Mouse (Mus musculus): ENCODE results near the gene Prr22. TPM values are rescaled to one million over a fixed set of nuclear protein-coding genes. Genes with fewer than 3 reads are reported as not detected.
A peak's percentile ranks its signal among the peaks of the same experiment; 100 is the strongest.

Prr22 gene
- total and polyA plus RNA-seq, 2 experiments from 2014 or later = 0.25 to 0.71 TPM

- WGBS = 94% methylated on average over 27 of the region's 27 CpGs
- no peaks in the 10 kb centered on the region for H3K27me3 ChIP-seq (ENCODE audit: insufficient read depth, low read length)
- ATAC-seq (no peak), DNase-seq (no peak)
- TF ChIP-seq CTCF (IDR thresholded peaks at IDR 0.05; ENCODE audit: low read depth) = no peak
- no peak overlapping the region for H3K27ac ChIP-seq (ENCODE audit: low read depth, low read length)
- peaks cover 45% of the 10 kb centered on the region for H3K36me3 ChIP-seq (ENCODE audit: insufficient read depth)
- H3K4me3 ChIP-seq (ENCODE audit: low read depth, low read length) = no peak overlapping the region
- peaks cover 14% of the 10 kb centered on the region; the same call in 1 of the 2 replicates for H3K4me1 ChIP-seq (ENCODE audit: insufficient read depth)
- no peak overlapping the region for H3K9ac ChIP-seq
- H3K4me2 ChIP-seq (ENCODE audit: low read depth) = no peak overlapping the region
- H3K9me3 ChIP-seq (ENCODE audit: low read length) = no peaks in the 10 kb centered on the region
Measured at GRCm38 (mm10) chr17:56766631-56767405, 3.2 kb upstream of the Prr22 start.

- no peak for DNase-seq
- Histone ChIP-seq H3K4me1 (ENCODE audit: insufficient read depth) (peaks cover 10% of the 10 kb centered on the region; the same call in 1 of the 2 replicates), H3K4me2 (ENCODE audit: low read depth) (no peak overlapping the region), H3K9ac (no peak overlapping the region), H3K9me3 (ENCODE audit: low read length) (no peaks in the 10 kb centered on the region), H3K36me3 (ENCODE audit: insufficient read depth) (peaks cover 45% of the 10 kb centered on the region), H3K27ac (ENCODE audit: low read depth, low read length) (no peak overlapping the region), H3K27me3 (ENCODE audit: insufficient read depth, low read length) (no peaks in the 10 kb centered on the region), H3K4me3 (ENCODE audit: low read depth, low read length) (no peak overlapping the region)
- WGBS = 96% methylated on average over 29 of the region's 29 CpGs
- no peak for TF ChIP-seq CTCF (IDR thresholded peaks at IDR 0.05; ENCODE audit: low read depth)
- ATAC-seq = no peak
Measured at GRCm38 (mm10) chr17:56767531-56768135, 2.4 kb upstream of the Prr22 start.

- no peak overlapping the region for H3K9ac ChIP-seq
- TF ChIP-seq CTCF (IDR thresholded peaks at IDR 0.05; ENCODE audit: low read depth) = no peak
- peaks cover 6% of the 10 kb centered on the region; the same call in 1 of the 2 replicates for H3K4me1 ChIP-seq (ENCODE audit: insufficient read depth)
- H3K27ac ChIP-seq (ENCODE audit: low read depth, low read length) = no peak overlapping the region
- no peak overlapping the region for H3K4me2 ChIP-seq (ENCODE audit: low read depth)
- no peaks in the 10 kb centered on the region for H3K27me3 ChIP-seq (ENCODE audit: insufficient read depth, low read length)
- H3K36me3 ChIP-seq (ENCODE audit: insufficient read depth) = peaks cover 45% of the 10 kb centered on the region
- DNase-seq (no peak), ATAC-seq (no peak)
- no peak overlapping the region for H3K4me3 ChIP-seq (ENCODE audit: low read depth, low read length)
- no peaks in the 10 kb centered on the region for H3K9me3 ChIP-seq (ENCODE audit: low read length)
- WGBS = 95% methylated on average over 11 of the region's 11 CpGs
Measured at GRCm38 (mm10) chr17:56768941-56769340, 1.1 kb upstream of the Prr22 start.

GRCm38 (mm10) chr17:56777568-56777967 lies 7.5 kb downstream of the Prr22 start:
- no peaks in the 10 kb centered on the region for H3K27me3 ChIP-seq (ENCODE audit: insufficient read depth, low read length)
- no peaks in the 10 kb centered on the region for H3K9me3 ChIP-seq (ENCODE audit: low read length)
- H3K4me1 ChIP-seq (ENCODE audit: insufficient read depth) = no peaks in the 10 kb centered on the region
- peak; percentile 25; the same call in 1 of the 2 replicates for TF ChIP-seq CTCF (IDR thresholded peaks at IDR 0.05; ENCODE audit: low read depth)
- ATAC-seq (no peak), DNase-seq (no peak)
- no peak overlapping the region for H3K4me2 ChIP-seq (ENCODE audit: low read depth)
- no peak overlapping the region for H3K4me3 ChIP-seq (ENCODE audit: low read depth, low read length)
- WGBS = 93% methylated on average over 11 of the region's 11 CpGs
- H3K36me3 ChIP-seq (ENCODE audit: insufficient read depth) = no peaks in the 10 kb centered on the region
- H3K27ac ChIP-seq (ENCODE audit: low read depth, low read length) = no peak overlapping the region
- no peak overlapping the region for H3K9ac ChIP-seq

GRCm38 (mm10) chr17:56778779-56779362 lies 8.8 kb downstream of the Prr22 start:
- no peaks in the 10 kb centered on the region for H3K4me1 ChIP-seq (ENCODE audit: insufficient read depth)
- H3K9me3 ChIP-seq (ENCODE audit: low read length) = no peaks in the 10 kb centered on the region
- H3K27ac ChIP-seq (ENCODE audit: low read depth, low read length) = no peak overlapping the region
- no peak overlapping the region for H3K4me2 ChIP-seq (ENCODE audit: low read depth)
- no peak overlapping the region for H3K4me3 ChIP-seq (ENCODE audit: low read depth, low read length)
- H3K36me3 ChIP-seq (ENCODE audit: insufficient read depth) = no peaks in the 10 kb centered on the region
- TF ChIP-seq CTCF (IDR thresholded peaks at IDR 0.05; ENCODE audit: low read depth) = no peak
- DNase-seq (no peak), ATAC-seq (no peak)
- H3K27me3 ChIP-seq (ENCODE audit: insufficient read depth, low read length) = no peaks in the 10 kb centered on the region
- no peak overlapping the region for H3K9ac ChIP-seq
- WGBS = 44% methylated on average over 3 of the region's 3 CpGs

- Histone ChIP-seq H3K27me3 (ENCODE audit: insufficient read depth, low read length) (no peaks in the 10 kb centered on the region), H3K4me3 (ENCODE audit: low read depth, low read length) (no peak overlapping the region), H3K4me2 (ENCODE audit: low read depth) (no peak overlapping the region), H3K9me3 (ENCODE audit: low read length) (no peaks in the 10 kb centered on the region), H3K9ac (no peak overlapping the region), H3K36me3 (ENCODE audit: insufficient read depth) (no peaks in the 10 kb centered on the region), H3K4me1 (ENCODE audit: insufficient read depth) (no peaks in the 10 kb centered on the region), H3K27ac (ENCODE audit: low read depth, low read length) (no peak overlapping the region)
- ATAC-seq = no peak
- TF ChIP-seq CTCF (IDR thresholded peaks at IDR 0.05; ENCODE audit: low read depth) = no peak
- no peak for DNase-seq
- 90% methylated on average over 13 of the region's 13 CpGs for WGBS
Measured at GRCm38 (mm10) chr17:56780291-56780978, 10.4 kb downstream of the Prr22 start.
